Mouse (Mus musculus) ovary, postnatal 10 days (tissue): ENCODE data around the gene Ifrd2.

Experiments used
- DNase-seq: peaks from one replicate; pipeline ENCODE4 v3.0.0; 2022; ENCODE audit warnings: low spot score

Ifrd2 gene

DNA sequence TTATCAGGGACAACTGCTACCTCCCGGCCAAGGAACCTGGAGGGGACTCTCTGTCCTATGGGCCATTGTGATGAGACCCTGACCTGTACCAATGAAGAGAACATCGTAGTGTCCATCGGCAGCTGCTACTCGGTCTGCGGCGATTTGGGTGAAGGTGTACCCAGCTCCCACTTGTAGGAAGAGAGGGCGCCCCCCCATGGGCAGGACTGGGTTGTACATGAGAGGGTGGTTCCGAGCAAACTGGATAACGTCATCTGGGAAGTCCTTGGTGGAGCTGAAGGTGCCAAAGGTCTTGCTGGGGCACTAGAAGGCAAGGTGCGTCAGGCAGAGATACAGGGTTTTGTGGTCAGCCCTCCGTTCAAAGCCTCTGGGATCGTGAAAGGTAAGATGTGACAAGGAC is 13.3 kb downstream of the Ifrd2 start:
- no peak for DNase-seq

DNA sequence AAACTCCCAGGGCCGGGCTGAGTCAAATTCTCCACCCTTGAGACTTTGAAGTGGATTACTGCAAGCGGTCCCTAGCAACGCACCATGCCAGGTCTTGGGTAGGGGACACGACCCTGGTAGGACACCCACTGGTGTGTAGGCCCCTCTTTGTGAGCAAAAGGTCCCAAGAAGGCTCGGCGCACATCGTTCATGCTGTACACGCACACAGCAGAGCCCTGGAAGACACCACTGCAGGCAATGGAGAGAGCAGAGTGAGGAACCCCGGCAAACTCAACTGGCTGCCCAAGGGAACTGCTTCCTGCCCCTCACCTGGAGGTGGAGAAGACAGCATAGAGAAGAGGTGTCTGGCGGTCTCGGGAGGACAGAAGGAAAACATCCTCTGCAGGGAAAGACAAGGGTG is 13.8 kb downstream of the Ifrd2 start:
- no peak for DNase-seq

- DNase-seq = peak; percentile 97
These were observed 14.7 kb downstream of the Ifrd2 start for GRCm38 (mm10) chr9:107602068-107602648.

GRCm38 (mm10) chr9:107603251-107603650 is 15.8 kb downstream of the Ifrd2 start:
- no peak for DNase-seq

DNA sequence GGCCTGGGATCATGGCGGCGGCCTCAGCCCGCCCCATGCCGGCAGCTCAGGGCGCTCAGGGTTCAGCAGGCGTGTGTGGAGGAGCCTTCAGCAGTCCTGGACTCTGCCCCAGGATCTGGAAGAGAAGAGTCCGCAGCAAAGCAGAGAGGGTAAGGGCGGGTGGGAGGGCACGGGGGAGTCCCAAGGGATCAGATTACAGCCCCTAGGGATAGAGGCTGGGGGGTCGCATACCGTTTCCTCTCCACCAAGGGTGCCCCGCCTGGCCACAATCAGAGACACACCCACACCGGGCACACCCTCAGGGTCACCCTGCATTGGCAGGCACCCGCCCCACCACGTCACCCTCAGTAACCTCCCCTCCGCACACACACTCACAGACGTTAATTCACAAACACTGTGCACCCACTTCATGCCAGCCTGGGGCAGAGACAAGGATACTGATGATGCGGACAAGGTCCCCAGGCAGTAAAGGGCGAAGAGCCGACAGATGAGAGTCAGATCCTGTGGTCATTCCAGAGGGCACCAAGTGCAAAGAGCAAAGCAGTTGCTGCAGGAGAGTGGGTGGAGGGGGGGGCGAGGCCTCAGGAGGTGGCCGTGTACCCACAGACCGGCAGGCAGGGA is 17.7 kb downstream of the Ifrd2 start:
- DNase-seq = no peak

DNA sequence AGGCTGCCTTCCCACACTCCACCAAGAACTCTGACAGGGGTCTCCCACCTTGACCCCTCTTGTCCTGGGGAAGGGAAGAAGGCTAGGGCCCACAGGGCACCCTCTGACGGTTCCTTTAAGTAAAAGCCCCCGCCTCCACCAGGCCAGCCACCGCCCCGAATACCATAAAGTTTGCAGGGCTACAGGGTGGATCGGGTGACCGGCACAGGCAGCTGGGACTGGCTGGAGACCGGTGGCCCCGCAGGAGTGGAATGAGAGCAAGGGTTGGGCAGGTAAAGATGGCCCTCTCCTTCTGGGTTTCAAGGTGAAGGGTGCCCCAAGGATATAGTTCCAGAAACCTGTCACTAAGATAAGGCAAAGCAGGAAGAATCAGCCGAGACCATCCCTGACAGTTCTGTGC is 19.1 kb downstream of the Ifrd2 start:
- no peak for DNase-seq

- DNase-seq = no peak
These were observed 19.6 kb downstream of the Ifrd2 start for GRCm38 (mm10) chr9:107607036-107607435.

GRCm38 (mm10) chr9:107607653-107608245 is 20.3 kb downstream of the Ifrd2 start:
- no peak for DNase-seq

GRCm38 (mm10) chr9:107608741-107609432 is 21.4 kb downstream of the Ifrd2 start, which contains the start of gene Sema3b:
Gene Sema3b, minus strand, starts transcription at chr9:107609229.
- no peak for DNase-seq

DNA sequence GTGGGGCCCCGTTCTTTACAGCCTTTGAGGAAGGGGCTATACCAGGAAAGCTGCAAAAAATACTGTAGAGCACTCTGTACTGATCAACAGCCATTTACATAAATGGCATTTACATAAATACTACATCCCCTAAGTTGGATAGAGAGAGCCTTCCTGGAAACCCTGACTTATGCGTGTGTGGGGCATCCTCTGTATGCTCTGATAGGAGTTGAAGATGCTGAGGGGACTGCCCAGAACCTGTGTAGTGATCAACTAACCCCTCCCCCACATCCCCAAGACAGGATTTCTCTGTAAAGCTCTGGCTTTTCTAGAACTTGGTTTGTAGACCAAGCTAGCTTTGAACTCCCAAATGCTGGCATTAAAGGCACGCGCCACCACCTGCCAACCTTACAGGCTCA is 22.0 kb downstream of the Ifrd2 start:
- DNase-seq = no peak

GRCm38 (mm10) chr9:107611456-107612190 is 24.2 kb downstream of the Ifrd2 start:
- DNase-seq = no peak

DNA sequence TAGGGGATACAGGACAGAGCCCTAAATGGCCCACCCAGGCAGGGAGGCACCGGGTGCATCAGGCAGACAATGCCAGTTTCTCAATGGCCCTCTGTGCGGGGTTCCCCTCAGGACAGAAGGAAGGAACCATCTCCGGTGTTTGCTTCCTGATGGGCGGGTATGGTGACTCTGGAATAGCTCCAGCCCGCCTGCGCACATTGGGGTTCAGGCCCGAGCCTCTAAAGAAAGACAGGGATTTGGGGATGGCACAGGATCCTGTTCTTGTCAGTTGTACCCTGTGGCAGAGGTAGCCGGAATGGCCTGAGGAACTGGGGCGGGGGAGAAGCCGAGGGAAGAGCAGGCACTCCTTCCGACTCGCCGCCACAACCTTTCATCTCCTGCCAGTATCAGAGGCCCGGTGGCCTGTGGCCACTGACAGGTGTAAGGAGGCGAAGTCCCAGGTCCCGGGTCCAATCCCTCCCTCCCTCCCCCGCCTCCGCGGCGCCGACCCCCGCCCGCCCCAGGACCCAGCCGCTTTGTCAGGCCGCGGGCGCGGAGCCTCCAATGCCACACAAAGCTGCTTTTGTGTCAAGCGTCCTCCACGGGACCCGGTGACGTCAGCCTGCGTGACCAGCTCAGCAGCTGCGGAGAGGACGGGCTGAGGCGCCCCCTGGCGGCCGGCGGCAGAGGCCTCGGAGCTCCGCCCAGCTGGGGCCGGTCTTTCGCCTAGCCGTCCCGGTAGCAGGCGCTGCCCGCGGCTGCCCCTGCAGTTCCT is 24.9 kb downstream of the Ifrd2 start:
- peak; percentile 96 for DNase-seq

DNA sequence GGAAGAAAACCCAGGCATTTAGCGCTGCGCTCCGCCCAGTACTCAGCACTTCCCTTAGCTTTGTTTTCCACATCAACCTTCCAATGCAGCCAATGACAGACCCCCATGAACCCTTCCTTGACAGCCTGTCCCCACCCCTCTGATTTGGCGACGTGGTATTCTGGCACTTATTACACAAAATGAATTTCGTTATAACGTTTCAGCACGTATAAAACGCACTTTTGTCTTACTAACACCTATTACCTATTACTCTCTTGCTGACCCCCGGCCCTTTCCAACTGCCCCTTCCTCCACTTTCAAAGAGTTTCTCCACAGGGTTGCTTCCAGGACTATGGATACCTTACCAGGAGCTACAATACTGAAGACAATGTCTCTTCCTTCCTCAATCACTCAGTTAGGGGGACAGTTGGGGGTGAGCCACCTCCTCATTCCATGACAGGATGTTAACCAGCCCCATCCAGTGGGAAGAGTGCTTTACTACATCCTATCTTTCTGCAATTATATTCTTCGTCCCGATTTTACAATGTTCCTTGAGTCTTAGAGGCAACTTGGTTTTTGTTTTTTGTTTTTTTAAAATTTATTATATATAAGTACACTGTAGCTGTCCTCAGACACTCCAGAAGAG is 25.6 kb downstream of the Ifrd2 start:
- no peak for DNase-seq

DNA sequence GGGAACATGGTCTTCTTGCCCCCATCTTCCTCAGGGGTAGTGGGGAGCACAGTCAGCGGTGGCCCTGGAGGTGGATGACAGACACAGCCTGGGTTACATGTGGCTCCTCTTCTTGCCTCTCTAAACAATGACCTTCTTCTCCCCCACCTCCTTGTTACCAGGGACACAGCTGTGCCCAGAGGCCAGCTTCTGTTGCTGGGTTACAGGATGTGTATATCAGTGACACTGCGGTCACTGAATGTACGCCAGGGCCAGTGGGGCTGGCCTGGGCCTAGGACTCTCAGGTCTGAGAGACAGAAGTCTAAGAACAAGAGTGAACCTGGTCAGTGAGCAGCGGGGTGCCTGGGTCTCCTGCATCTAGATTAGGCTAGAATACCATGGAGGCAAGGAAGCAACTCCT is 27.6 kb downstream of the Ifrd2 start:
- DNase-seq = no peak

DNA sequence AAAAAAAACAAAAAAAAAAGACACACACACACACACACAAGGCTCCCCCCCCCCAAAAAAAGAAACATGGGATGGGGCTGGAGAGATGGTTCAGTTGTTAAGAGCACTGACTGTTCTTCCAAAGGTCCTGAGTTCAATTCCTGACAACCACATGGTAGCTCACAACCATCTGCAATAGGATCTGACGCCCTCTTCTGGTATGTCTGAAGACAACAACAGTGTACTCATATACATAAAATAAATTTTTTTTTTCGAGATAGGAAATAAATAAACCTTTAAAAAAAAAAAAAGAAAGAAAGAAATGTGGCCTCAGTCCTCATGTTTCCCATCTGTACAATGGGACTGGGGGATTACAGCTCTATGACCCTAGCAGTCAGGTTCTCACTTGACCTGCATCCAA is 30.0 kb downstream of the Ifrd2 start:
- no peak for DNase-seq

- no peak for DNase-seq
These were observed 30.7 kb downstream of the Ifrd2 start for GRCm38 (mm10) chr9:107618098-107618497.

DNA sequence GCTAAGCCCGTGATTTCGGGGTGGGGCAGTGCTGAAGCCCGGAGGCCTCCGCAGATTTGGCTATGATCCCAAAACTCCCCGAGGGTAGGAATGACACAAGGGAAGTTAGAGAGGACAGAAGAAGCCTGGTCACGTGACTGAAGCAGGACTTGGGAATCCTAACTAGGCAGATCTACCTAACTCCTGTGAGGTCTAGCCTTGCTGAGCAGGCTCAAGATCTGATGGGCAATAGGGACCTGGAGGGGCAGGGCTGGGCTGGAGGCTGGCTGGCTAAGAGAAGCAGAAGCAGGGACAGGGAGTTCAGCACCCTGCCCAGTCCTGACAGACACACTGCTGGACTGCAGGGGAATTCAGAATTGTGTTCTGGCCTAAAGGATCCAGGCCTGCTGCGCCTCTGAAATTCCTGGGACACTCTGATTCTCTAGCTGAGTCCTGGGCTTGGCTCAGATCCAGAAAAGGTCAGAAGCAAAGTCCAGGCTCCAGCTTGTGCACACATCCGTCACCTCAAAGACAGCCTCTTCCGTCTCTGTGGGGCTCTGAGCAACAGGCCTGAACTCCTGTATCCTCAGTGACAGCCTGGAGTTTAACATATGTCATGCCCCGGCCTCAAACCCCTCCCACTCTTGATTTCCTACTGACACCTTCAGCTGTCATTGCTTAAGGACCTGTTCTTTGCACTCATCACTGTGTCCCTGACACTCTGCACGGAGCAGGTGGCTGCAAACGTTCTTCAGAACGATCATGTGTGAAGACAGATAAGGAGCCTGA is 31.5 kb downstream of the Ifrd2 start:
- DNase-seq = no peak

GRCm38 (mm10) chr9:107619546-107619879 is 32.1 kb downstream of the Ifrd2 start:
- DNase-seq = no peak

- DNase-seq = no peak
These were observed 33.5 kb downstream of the Ifrd2 start for GRCm38 (mm10) chr9:107620954-107621353.

DNA sequence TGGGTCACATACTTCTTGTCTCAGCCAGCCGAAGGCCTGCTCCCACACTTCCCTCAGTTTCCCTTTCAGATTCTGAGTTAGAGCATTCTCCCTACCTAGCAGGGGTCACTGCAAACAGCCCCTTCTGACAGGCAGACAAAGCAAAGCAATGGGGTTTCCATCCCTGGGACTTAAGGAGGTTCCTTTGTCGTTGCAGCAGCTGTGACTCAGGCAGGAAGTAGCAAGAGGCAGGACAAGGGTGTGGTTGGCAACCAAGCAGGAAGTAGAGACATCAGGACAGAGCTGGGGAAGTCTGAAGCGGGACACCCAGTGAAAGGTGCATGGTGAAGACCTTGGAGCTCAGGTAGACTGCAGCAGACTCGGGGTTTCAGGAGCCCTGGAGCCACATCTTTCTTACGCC is 37.1 kb downstream of the Ifrd2 start:
- DNase-seq = no peak

- DNase-seq = no peak
These were observed 37.5 kb downstream of the Ifrd2 start for GRCm38 (mm10) chr9:107624951-107625350.
